Mouse (Mus musculus): ENCODE data around the gene Gm6890. TPM values are rescaled to one million over a fixed set of nuclear protein-coding genes. Genes with fewer than 3 reads are reported as not detected.
"Not testable (repeated sequence)": the region's sequence is repeated elsewhere in the genome, so short reads cannot be mapped to it uniquely, and the experiment has no call there.

The Gm6890 gene
- polyA plus RNA-seq (2015; fragmentation: Nextera tagmentation; extraction: Ambion mirVana) = not detected in 2 replicates

GRCm38 (mm10) chrX:74740627-74741026 is at the start of gene Gm6890:
Gene Gm6890, plus strand, starts transcription at chrX:74740927.
- H3K36me3 ChIP-seq; H3K4me3 ChIP-seq (replicated peaks); H3K27me3 ChIP-seq; H3K9me3 ChIP-seq (replicated peaks); H3K27ac ChIP-seq; H3K4me2 ChIP-seq; ATAC-seq (replicated peaks; ENCODE audit: low FRiP score); H3K9ac ChIP-seq; H3K4me1 ChIP-seq: not testable (repeated sequence)
- WGBS = 76% methylated on average over 9 of the region's 9 CpGs

DNA sequence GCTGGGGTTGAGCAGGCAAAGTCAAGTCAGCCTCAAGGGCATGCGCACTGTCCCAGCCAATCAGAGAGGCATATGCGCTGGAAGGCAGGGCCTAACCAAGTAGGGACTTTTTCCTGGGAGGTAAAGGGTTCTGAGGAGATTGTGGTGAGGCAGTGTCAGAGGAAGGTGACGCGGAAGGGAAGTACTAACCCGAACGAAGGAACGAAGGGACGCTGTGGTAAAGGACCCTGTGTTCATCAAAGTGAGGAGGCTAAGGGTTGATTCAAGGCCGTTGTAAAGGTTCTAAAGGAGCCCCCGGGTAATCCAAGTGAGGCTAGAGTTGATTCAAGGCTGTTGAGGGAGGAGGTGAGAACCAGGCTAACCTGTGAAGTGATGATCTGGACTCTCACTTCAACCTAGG is 14.5 kb upstream of the Gm6890 start:
- not testable (repeated sequence) for H3K36me3 ChIP-seq; H3K4me1 ChIP-seq; H3K9ac ChIP-seq; ATAC-seq (replicated peaks; ENCODE audit: low FRiP score); H3K4me2 ChIP-seq; H3K4me3 ChIP-seq (replicated peaks); H3K27me3 ChIP-seq; H3K27ac ChIP-seq; H3K9me3 ChIP-seq (replicated peaks)
- WGBS = 85% methylated on average over 10 of the region's 10 CpGs

DNA sequence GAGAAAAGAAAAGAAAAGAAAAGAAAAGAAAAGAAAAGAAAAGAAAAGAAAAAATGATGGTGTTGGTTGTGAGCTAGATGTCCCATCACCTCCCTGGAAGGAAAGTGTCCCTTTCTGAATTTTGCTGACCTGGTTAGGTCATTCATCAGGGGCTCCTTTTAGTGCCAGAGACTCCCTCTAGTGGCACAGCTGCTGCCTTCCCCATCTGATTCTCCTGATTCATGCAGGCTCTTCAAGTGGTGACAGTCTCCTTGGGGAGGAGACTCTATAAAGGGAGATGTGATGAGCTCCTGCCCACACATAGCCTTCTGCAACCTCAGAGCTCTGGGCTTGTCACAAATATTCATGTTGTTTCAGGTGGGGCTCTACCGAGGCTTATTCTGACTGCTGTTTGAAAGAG is 30.0 kb downstream of the Gm6890 start:
- not testable (repeated sequence) for H3K27ac ChIP-seq; ATAC-seq (replicated peaks; ENCODE audit: low FRiP score); H3K4me3 ChIP-seq (replicated peaks); H3K27me3 ChIP-seq; H3K4me2 ChIP-seq; H3K36me3 ChIP-seq; H3K4me1 ChIP-seq; H3K9ac ChIP-seq; H3K9me3 ChIP-seq (replicated peaks)
- no CpG with 5 or more reads among the region's 1 CpGs for WGBS

Other genes with a start within 250 kb of the Gm6890 start
- gene Olfr1326-ps1, start 166.0 kb upstream of the Gm6890 start, polyA plus RNA-seq (2015; fragmentation: Nextera tagmentation; extraction: Ambion mirVana) = not detected in 2 replicates
- gene Olfr1325, start 148.2 kb upstream of the Gm6890 start, polyA plus RNA-seq (2015; fragmentation: Nextera tagmentation; extraction: Ambion mirVana) = not detected in 2 replicates
- not detected in 2 replicates for gene Gm5640, start 95.3 kb upstream of the Gm6890 start, polyA plus RNA-seq (2015; fragmentation: Nextera tagmentation; extraction: Ambion mirVana)
- 0.05 TPM in 1 of 2 replicates, not detected in the other for gene Gm5936, start 96.3 kb downstream of the Gm6890 start, polyA plus RNA-seq (2015; fragmentation: Nextera tagmentation; extraction: Ambion mirVana)

Data from kidney, embryonic 15.5 days (tissue).